Mouse (Mus musculus) megakaryocyte, adult 5-6 weeks (primary cell): ENCODE measurements around the gene Necap1. TPM values are rescaled to one million over a fixed set of nuclear protein-coding genes. Genes with fewer than 3 reads are reported as not detected.

ENCODE experiments used
- ATAC-seq: 2 replicates; pipeline ENCODE4 v1.8.0; 2016; ENCODE audit warnings: mild to moderate bottlenecking, inconsistent platforms; ENCODE audit not compliant: poor library complexity, severe bottlenecking
- total RNA-seq, 2 experiments: library from RNA; stranded (forward) in 1 of 2; stranded (reverse) in 1 of 2; fragments of 153-499, 151-499 nt in 1 of 2; fragments of 221-1000, 200-1000 nt in 1 of 2; gene quantifications; 2 replicates each; pipeline versions ENCODE4 v1.2.3 to v1.2.4; 2015 to 2017

Necap1 gene
- total RNA-seq, 2 experiments from 2014 or later = 24.9 to 33.0 TPM

- no peak for ATAC-seq
These were observed 7.0 kb downstream of the Necap1 start for GRCm38 (mm10) chr6:122881287-122881686.

GRCm38 (mm10) chr6:122883603-122884002 is 9.3 kb downstream of the Necap1 start:
- ATAC-seq = no peak

- ATAC-seq = no peak
These were observed 15.3 kb downstream of the Necap1 start for GRCm38 (mm10) chr6:122889599-122889998.

GRCm38 (mm10) chr6:122892442-122893049 is 18.3 kb downstream of the Necap1 start:
- ATAC-seq = peak; percentile 97

GRCm38 (mm10) chr6:122919922-122920321 is 45.6 kb downstream of the Necap1 start:
- no peak for ATAC-seq

GRCm38 (mm10) chr6:122921451-122921850 is 47.2 kb downstream of the Necap1 start, which contains the start of gene Clec4a1:
Gene Clec4a1 (plus strand): TSS chr6:122921848.
- peak; percentile 96 for ATAC-seq

- peak; percentile 83 for ATAC-seq
These were observed 60.6 kb downstream of the Necap1 start for GRCm38 (mm10) chr6:122934845-122935244.

Other genes with a start within 250 kb of the Necap1 start
- gene Dppa3, start 248.1 kb upstream of the Necap1 start, total RNA-seq (2015) = not detected in 2 replicates
- not detected in 2 replicates for gene Dppa3, start 248.1 kb upstream of the Necap1 start, total RNA-seq (2017)
- gene Nanog, start 167.0 kb upstream of the Necap1 start, total RNA-seq (2015) = not detected in 2 replicates
- not detected in 2 replicates for gene Nanog, start 167.0 kb upstream of the Necap1 start, total RNA-seq (2017)
- gene Slc2a3, start 72.8 kb upstream of the Necap1 start, total RNA-seq (2015) = 44.5 and 48.4 TPM in 2 replicates
- 51.4 and 63.5 TPM in 2 replicates for gene Slc2a3, start 72.8 kb upstream of the Necap1 start, total RNA-seq (2017)
- 35.6 and 43.1 TPM in 2 replicates for gene Foxj2, start 54.6 kb upstream of the Necap1 start, total RNA-seq (2015)
- 10.2 and 16.1 TPM in 2 replicates for gene Foxj2, start 54.6 kb upstream of the Necap1 start, total RNA-seq (2017)
- gene C3ar1, start 18.3 kb upstream of the Necap1 start, total RNA-seq (2015) = 4.4 and 5.3 TPM in 2 replicates
- 4.7 and 5.0 TPM in 2 replicates for gene C3ar1, start 18.3 kb upstream of the Necap1 start, total RNA-seq (2017)
- gene Clec4a1, start 47.4 kb downstream of the Necap1 start, total RNA-seq (2015) = 250 and 267 TPM in 2 replicates
- 93.7 and 94.5 TPM in 2 replicates for gene Clec4a1, start 47.4 kb downstream of the Necap1 start, total RNA-seq (2017)
- gene Clec4a3, start 78.0 kb downstream of the Necap1 start, total RNA-seq (2015) = 175 and 204 TPM in 2 replicates
- gene Clec4a3, start 78.0 kb downstream of the Necap1 start, total RNA-seq (2017) = 148 and 150 TPM in 2 replicates
- 1.9 and 2.4 TPM in 2 replicates for gene Clec4a4, start 115.9 kb downstream of the Necap1 start, total RNA-seq (2015)
- 0.40 and 0.53 TPM in 2 replicates for gene Clec4a4, start 115.9 kb downstream of the Necap1 start, total RNA-seq (2017)
- gene Clec4b1, start 175.5 kb downstream of the Necap1 start, total RNA-seq (2015) = 35.7 and 37.7 TPM in 2 replicates
- 26.7 and 30.1 TPM in 2 replicates for gene Clec4b1, start 175.5 kb downstream of the Necap1 start, total RNA-seq (2017)
- 336 and 371 TPM in 2 replicates for gene Clec4a2, start 232.0 kb downstream of the Necap1 start, total RNA-seq (2015)
- 258 and 267 TPM in 2 replicates for gene Clec4a2, start 232.0 kb downstream of the Necap1 start, total RNA-seq (2017)